Mouse (Mus musculus): ENCODE results near the gene Clybl. TPM values are rescaled to one million over a fixed set of nuclear protein-coding genes. Genes with fewer than 3 reads are reported as not detected.

The Clybl gene
- polyA plus RNA-seq, 1 experiment from 2014 or later: 8.4 TPM

GRCm38 (mm10) chr14:122451551-122452145 lies 270.1 kb downstream of the Clybl start:
- no peaks in the 10 kb centered on the region for H3K36me3 ChIP-seq (ENCODE audit: control insufficient read depth, insufficient read depth)
- H3K27me3 ChIP-seq (replicated peaks; ENCODE audit: control insufficient read depth, insufficient read depth, low read length): peaks cover 32% of the 10 kb centered on the region
- no peak for ATAC-seq
- no peaks in the 10 kb centered on the region for H3K9me3 ChIP-seq (ENCODE audit: control insufficient read depth, low read length)
- H3K4me1 ChIP-seq (replicated peaks; ENCODE audit: control insufficient read depth, insufficient read depth, low read length): peaks cover 37% of the 10 kb centered on the region
- H3K27ac ChIP-seq (ENCODE audit: low read length): no peak overlapping the region
- 62% methylated on average over 5 of the region's 5 CpGs for WGBS
- no peak overlapping the region for H3K4me3 ChIP-seq (replicated peaks; ENCODE audit: low read length)
- H3K4me2 ChIP-seq (ENCODE audit: low read length): no peak overlapping the region
- H3K9ac ChIP-seq (replicated peaks; ENCODE audit: low read depth, low read length): no peak overlapping the region

Other genes with a start within 250 kb of the Clybl start
- 1.1 and 1.3 TPM in 2 replicates for gene Gpr183, start 216.5 kb upstream of the Clybl start, polyA plus RNA-seq (2015; fragmentation: Nextera tagmentation; extraction: Ambion mirVana)
- gene Timm8a2, start 147.0 kb upstream of the Clybl start, polyA plus RNA-seq (2015; fragmentation: Nextera tagmentation; extraction: Ambion mirVana): not detected in 2 replicates
- 114 and 130 TPM in 2 replicates for gene Tm9sf2, start 74.7 kb upstream of the Clybl start, polyA plus RNA-seq (2015; fragmentation: Nextera tagmentation; extraction: Ambion mirVana)